Mouse (Mus musculus) telencephalon, adult 2 months (tissue): Measurements from ENCODE around the gene Dcaf6.

Source experiments
- DNase-seq: peaks from one replicate; pipeline ENCODE4 v3.0.0-alpha.2; 2011; ENCODE audit warnings: low read depth, low spot score

The Dcaf6 gene

GRCm38 (mm10) chr1:165321393-165321861 lies 138.8 kb downstream of the Dcaf6 start:
- no peak for DNase-seq

- DNase-seq = no peak
Observed at GRCm38 (mm10) chr1:165320141-165320934, 139.9 kb downstream of the Dcaf6 start.

- DNase-seq = no peak
Observed at GRCm38 (mm10) chr1:165316361-165316760, 143.9 kb downstream of the Dcaf6 start.

GRCm38 (mm10) chr1:165308180-165308579 lies 152.1 kb downstream of the Dcaf6 start:
- DNase-seq = no peak

- peak; percentile 68 for DNase-seq
Observed at GRCm38 (mm10) chr1:165304341-165304740, 155.9 kb downstream of the Dcaf6 start.

- DNase-seq = no peak
Observed at GRCm38 (mm10) chr1:165303209-165303608, 157.1 kb downstream of the Dcaf6 start.

- DNase-seq = no peak
Observed at GRCm38 (mm10) chr1:165302455-165303208, 157.6 kb downstream of the Dcaf6 start.

- no peak for DNase-seq
Observed at GRCm38 (mm10) chr1:165301567-165301966, 158.7 kb downstream of the Dcaf6 start.

GRCm38 (mm10) chr1:165301108-165301507 lies 159.2 kb downstream of the Dcaf6 start:
- DNase-seq = no peak

- no peak for DNase-seq
Observed at GRCm38 (mm10) chr1:165295489-165295888, 164.8 kb downstream of the Dcaf6 start, which contains the start of gene Gpr161. Gpr161 (plus strand) TSS chr1:165295789.

GRCm38 (mm10) chr1:165291606-165292005 lies 168.7 kb downstream of the Dcaf6 start:
- DNase-seq = no peak

GRCm38 (mm10) chr1:165289831-165290230 lies 170.4 kb downstream of the Dcaf6 start:
- no peak for DNase-seq

GRCm38 (mm10) chr1:165288165-165288564 lies 172.1 kb downstream of the Dcaf6 start:
- no peak for DNase-seq

- DNase-seq = no peak
Observed at GRCm38 (mm10) chr1:165284096-165284495, 176.2 kb downstream of the Dcaf6 start.

GRCm38 (mm10) chr1:165282967-165283345 lies 177.3 kb downstream of the Dcaf6 start:
- no peak for DNase-seq

GRCm38 (mm10) chr1:165282222-165282966 lies 177.9 kb downstream of the Dcaf6 start:
- DNase-seq = no peak

- no peak for DNase-seq
Observed at GRCm38 (mm10) chr1:165281351-165282221, 178.7 kb downstream of the Dcaf6 start.

GRCm38 (mm10) chr1:165280741-165281140 lies 179.5 kb downstream of the Dcaf6 start:
- DNase-seq = no peak
